Mouse (Mus musculus) CH12F3 (cell line): ENCODE measurements around the gene Smad1.

Source experiments
- in situ Hi-C: fragments of 300-500 bp; cut with MboI; formaldehyde crosslinking; loops from 2 replicates; pipeline ENCODE4 v1.14.3; 2020; ENCODE audit warnings: low sequenced_read_pairs

Gene Smad1

GRCm38 (mm10) chr8:79384276-79385271 is 14.7 kb downstream of the Smad1 start:
- in situ Hi-C loops, result no loop called here

DNA sequence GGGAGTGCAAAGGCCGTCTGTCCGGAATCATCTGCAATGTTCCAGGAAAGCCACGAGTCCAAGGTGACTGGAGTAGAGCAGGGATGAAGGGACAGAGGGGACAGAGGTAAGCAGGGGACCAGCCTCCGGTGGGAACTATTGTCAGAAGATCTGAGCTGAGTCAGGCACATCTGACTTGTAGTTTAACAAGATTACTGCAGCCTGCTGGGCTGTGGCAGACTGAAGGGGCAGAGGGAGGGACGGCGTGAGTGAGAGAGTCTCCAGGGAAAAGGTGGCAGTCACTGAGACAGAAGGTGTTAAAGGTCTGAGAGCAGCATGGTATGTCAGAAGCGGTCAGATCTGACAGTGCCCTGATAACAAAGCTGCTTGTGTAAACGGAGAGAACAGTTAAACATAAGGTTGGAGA is 16.5 kb downstream of the Smad1 start:
- in situ Hi-C loops, result no loop called here

- in situ Hi-C loops, result no loop called here
Measured at GRCm38 (mm10) chr8:79381771-79382170, 17.5 kb downstream of the Smad1 start.

DNA sequence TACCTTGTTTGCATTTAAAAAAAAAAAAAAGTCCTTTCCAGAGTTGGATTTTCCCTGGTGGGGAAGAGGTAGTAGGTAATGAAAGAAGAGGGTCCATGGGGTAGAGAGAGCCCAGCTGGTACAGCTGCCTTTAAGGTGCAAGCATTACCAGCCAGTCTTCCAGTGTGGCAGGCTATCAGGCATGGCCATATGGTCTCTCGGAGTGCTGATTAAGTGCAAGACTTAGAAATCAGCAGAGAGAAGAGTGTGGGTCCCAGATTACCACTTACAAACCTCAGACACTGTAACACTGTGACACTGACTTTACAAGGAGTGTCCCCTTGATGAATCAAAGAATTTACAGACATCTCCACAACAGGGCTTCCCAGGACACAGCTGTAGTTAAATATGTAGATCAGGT is 18.9 kb downstream of the Smad1 start:
- in situ Hi-C loops, result no loop called here

DNA sequence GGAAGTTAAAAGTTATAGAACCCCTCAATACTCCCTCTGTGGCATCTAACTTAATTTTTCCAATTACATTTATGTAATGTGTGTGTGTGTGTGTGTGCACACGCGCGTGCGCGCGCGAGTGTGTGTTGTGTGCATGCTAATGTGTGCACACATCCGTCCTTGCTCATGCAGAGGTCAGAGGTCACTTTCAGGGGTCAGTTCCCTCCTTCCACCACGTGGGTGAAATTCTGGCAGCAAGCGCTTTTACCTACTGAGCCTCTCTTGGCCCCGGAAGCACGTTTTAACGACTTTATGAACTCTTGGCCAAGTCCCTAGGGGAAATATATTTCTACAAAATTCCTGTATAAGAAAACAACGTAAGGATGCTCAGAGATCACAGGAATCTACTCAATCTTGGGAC is 19.3 kb downstream of the Smad1 start:
- in situ Hi-C loops, result no loop called here

- in situ Hi-C loops, result no loop called here
Measured at GRCm38 (mm10) chr8:79376648-79377047, 22.7 kb downstream of the Smad1 start.

- in situ Hi-C loops, result no loop called here
Measured at GRCm38 (mm10) chr8:79375775-79376123, 23.6 kb downstream of the Smad1 start.

GRCm38 (mm10) chr8:79375074-79375774 is 24.1 kb downstream of the Smad1 start:
- in situ Hi-C loops, result no loop called here

- in situ Hi-C loops, result no loop called here
Measured at GRCm38 (mm10) chr8:79374410-79374809, 24.9 kb downstream of the Smad1 start.

DNA sequence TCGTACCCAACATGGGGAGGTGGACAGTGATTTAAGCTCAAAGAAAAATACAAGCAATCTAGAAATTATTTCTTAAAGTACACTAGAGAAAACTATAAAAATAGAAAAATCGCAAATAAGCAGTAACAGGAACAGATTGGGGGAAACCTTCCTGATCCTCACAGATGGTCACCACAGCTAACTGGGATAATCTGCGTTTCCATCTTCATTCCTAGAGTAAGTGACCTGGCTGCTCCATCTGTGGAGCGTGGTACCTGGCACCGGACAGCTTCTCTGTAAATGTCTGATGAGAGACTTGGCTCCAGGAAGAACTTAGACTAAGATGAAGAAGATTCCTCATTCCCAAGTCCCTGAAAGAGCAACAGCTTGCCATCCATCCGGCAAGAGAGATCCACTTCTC is 25.8 kb downstream of the Smad1 start:
- in situ Hi-C loops, result no loop called here

DNA sequence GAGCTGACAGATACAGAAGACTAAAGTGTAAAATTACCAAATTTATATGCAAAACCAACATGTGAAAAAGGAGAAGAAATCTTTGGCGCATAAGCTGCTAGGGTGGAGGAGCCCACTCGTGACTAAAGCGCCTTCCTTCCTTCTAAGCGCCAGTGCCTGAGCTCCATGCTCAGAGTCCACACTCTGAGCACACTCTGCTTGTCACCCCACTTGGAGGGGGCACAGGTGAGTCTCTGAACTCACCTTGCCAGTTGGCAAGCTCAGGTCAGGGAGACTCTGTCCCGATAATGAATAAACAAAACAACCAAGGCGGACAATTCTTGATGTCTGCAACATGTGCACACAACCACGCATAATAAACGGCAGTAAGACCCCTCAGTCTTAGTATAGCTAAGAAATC is 26.4 kb downstream of the Smad1 start:
- in situ Hi-C loops, result no loop called here

- in situ Hi-C loops, result no loop called here
Measured at GRCm38 (mm10) chr8:79372521-79372920, 26.8 kb downstream of the Smad1 start.

DNA sequence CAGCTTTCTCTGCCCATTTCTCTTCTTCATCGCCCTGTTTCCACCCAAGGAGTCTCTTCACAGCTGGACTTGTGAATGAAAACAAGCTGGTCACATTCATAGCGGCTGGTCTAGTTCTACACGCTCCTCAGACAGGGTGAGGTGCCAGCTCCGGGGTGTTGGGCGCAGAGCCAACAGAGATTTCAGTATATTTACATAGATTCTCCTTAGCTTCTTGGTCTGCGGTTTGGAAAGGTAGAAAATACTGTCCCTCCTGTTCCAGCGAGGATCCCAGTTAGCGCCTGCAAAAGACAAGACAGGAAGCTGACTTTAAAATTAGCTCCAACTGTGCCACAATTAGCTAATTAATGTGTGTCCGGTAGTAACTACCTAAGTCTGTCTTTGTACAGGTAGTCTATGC is 27.2 kb downstream of the Smad1 start:
- in situ Hi-C loops, result no loop called here

DNA sequence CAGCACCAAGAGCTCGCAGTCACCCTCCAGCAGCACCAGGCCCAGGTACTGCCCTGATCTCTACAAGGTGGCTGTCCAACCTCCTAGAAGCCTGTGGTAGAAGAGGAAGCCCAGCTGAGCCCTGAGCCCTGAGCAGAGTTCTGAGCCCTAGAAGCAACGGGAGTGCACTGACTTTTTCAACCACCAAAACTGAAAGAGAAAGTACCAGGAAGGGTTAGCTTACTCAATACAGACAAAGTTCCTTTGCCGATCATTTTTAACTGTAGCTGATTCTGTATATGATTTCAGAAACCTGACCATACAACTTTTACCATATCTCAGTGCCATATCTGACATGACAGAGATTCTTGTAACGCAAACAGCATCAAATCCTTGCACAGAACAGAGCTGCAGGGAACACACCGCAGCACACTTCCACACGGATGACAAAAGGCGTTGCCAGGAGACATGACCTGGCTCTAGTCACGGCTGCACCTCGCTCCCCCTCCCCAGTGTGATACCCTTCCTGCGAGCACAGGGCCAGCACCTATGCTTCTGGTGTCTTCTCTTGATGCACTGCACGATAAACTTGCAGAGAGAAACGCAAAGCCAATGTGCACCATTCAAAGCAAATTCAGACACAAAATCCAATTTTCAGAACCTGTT is 28.6 kb downstream of the Smad1 start:
- in situ Hi-C loops, result no loop called here

DNA sequence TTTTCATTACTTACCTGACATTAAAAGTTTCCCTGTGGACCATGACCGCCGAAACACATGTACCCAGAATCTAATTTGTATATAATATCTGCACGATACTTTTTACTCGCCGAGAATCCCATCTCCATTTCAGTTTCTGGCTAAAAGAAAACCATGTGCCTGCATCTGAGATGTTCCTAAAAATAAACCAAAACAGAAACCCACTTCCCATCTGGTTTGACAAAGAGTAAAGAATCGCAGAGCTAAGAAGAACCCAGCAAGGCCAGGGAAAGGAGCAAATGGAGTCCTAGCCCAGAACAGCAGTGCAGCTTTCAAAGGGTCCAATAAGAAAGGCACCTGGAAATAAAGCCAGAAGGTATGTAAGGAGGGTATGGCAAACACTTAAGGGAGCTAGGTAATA is 30.2 kb downstream of the Smad1 start:
- in situ Hi-C loops, result no loop called here

DNA sequence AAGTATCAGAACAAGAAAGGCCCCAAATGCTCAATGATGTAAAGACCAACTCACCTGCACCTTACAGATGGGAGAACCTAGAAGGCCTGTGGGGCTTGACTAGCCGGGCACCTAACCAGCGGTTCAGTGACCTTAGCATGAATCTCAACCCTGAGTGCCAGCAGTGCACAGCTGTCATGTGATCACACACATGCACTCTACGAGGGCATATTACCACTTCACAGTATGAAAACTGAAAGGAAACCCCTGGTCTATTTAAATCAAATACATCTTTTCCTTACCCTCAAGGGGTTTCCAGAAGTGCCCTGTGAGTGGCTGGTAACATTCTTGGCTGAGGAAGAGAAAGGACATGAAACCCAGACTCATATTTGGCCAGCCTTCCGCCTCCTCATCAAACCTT is 31.4 kb downstream of the Smad1 start:
- in situ Hi-C loops, result no loop called here

DNA sequence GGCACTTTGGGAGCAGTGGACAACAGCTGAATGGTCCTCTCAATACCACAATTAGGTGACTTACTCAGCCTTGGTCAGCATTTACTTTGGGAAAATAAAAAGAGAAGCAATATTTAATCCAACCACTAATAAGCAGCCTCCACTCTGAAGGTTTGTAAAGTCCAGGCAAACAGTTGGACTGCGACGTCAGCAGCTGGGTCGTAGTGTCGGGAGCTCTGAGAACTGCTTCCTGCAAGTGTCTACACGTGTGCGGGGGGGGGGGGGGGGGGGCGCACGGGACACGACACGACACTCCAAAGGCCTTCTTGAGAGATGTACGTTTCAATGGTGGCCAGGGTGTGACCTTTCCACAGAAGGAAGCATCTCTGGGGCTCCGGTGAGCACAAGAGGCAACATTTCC is 32.0 kb downstream of the Smad1 start:
- in situ Hi-C loops, result no loop called here

DNA sequence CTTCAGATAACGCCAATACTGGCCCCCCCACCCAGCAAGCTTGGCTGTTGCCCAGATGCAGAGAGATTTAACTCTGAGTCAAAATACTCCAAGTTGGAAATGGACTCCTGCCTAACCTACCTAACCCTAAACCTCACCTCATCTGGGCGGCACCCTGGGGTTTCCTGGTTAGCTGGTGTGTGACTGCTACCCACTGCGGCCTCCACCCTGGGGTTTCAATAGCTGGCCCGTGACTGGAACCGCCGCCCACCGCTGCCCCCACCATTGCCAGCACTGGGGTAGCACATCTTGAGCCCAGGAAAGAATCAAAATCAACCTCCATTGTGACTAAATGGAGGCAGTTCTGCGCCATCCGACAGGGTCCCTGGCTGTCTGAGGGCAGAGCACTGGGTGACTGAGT is 33.1 kb downstream of the Smad1 start:
- in situ Hi-C loops, result no loop called here

DNA sequence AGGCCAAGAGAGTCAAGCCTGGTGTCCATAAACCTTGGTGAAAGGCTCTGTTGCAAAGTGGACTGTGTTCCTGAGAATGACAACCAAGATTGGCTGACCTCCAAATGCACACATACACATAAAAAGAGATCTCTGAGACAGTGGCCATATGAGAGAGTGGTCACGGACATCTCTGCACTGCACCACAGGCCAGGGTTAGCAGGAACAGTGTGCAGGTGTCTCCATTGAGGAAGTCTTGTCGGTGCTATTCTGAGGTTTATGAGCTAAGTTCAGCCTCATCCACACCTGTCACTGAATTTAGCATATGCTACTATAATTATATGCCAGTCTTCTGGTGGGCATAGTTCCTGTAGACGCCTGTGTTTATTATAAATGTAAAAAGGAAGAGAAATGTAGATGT is 33.6 kb downstream of the Smad1 start:
- in situ Hi-C loops, result no loop called here

- in situ Hi-C loops, result no loop called here
Measured at GRCm38 (mm10) chr8:79364806-79365205, 34.5 kb downstream of the Smad1 start.

DNA sequence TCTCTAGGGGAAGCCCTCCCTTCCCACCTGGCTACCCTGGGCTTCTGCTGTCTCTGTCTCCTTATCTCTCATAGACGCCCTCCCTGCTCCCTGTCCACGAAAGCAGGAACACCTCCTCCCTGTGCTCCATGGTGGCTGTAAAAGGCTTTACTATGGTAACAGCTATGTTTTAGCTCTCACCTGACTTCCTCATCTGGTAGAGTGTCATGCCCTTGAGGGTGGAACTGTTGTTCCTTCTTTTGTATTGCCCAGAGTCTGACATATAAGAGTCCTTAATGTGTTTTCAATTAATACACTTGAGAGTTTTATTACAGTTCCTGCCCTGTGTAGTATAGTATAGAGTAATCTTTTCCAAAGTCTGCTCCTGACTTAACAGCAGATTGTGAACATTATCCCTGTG is 36.9 kb downstream of the Smad1 start:
- in situ Hi-C loops, result no loop called here
